Mouse (Mus musculus): ENCODE measurements around the gene Ptpa. TPM values are rescaled to one million over a fixed set of nuclear protein-coding genes. Genes with fewer than 3 reads are reported as not detected.

Gene Ptpa
- total and polyA plus RNA-seq, 2 experiments, result 18.3 to 54.3 TPM

- peak; percentile 93 for DNase-seq (ENCODE audit: extremely low read depth, low read depth, low spot score)
- peak overlapping the region; percentile 12; the same call in 1 of the 2 replicates for H3K4me3 ChIP-seq (ENCODE audit: insufficient read depth, low read depth, low read length)
- H3K9ac ChIP-seq (ENCODE audit: low read depth, low read length), result peak overlapping the region; percentile 60
- H3K27ac ChIP-seq (replicated peaks; ENCODE audit: insufficient read depth, low read depth, low read length), result peak overlapping the region; percentile 90
- peaks cover 25% of the 10 kb centered on the region for H3K36me3 ChIP-seq (ENCODE audit: control insufficient read depth, insufficient read depth, low read length)
- WGBS, result 35% methylated on average over 7 of the region's 7 CpGs
- H3K4me1 ChIP-seq (ENCODE audit: control insufficient read depth, insufficient read depth, low read length), result peaks cover 24% of the 10 kb centered on the region
- no peaks in the 10 kb centered on the region for H3K79me2 ChIP-seq (ENCODE audit: control insufficient read depth, insufficient read depth, low read length)
- no peaks in the 10 kb centered on the region for H3K27me3 ChIP-seq (ENCODE audit: control insufficient read depth, insufficient read depth, low read length)
- TF ChIP-seq CTCF (IDR thresholded peaks at IDR 0.05; ENCODE audit: low read depth, low read length) (no peak), POLR2A (IDR thresholded peaks at IDR 0.05; ENCODE audit: extremely low read depth, insufficient read depth, low read length) (no peak)
These were observed 36.5 kb upstream of the Ptpa start for GRCm38 (mm10) chr2:30379307-30379706.

- Histone ChIP-seq H3K4me3 (ENCODE audit: insufficient read depth, low read depth, low read length) (no peak overlapping the region), H3K79me2 (ENCODE audit: control insufficient read depth, insufficient read depth, low read length) (no peaks in the 10 kb centered on the region), H3K27ac (replicated peaks; ENCODE audit: insufficient read depth, low read depth, low read length) (no peak overlapping the region), H3K27me3 (ENCODE audit: control insufficient read depth, insufficient read depth, low read length) (no peaks in the 10 kb centered on the region), H3K9ac (ENCODE audit: low read depth, low read length) (no peak overlapping the region), H3K36me3 (ENCODE audit: control insufficient read depth, insufficient read depth, low read length) (peaks cover 27% of the 10 kb centered on the region), H3K4me1 (ENCODE audit: control insufficient read depth, insufficient read depth, low read length) (peaks cover 20% of the 10 kb centered on the region)
- 95% methylated on average over 10 of the region's 10 CpGs for WGBS
- DNase-seq (ENCODE audit: extremely low read depth, low read depth, low spot score), result no peak
- TF ChIP-seq POLR2A (IDR thresholded peaks at IDR 0.05; ENCODE audit: extremely low read depth, insufficient read depth, low read length) (no peak), CTCF (IDR thresholded peaks at IDR 0.05; ENCODE audit: low read depth, low read length) (no peak)
These were observed 35.1 kb upstream of the Ptpa start for GRCm38 (mm10) chr2:30380564-30381376.

- no peak overlapping the region for H3K9ac ChIP-seq (ENCODE audit: low read depth, low read length)
- H3K4me1 ChIP-seq (ENCODE audit: control insufficient read depth, insufficient read depth, low read length), result peaks cover 20% of the 10 kb centered on the region
- WGBS, result 97% methylated on average over 4 of the region's 4 CpGs
- TF ChIP-seq CTCF (IDR thresholded peaks at IDR 0.05; ENCODE audit: low read depth, low read length) (no peak), POLR2A (IDR thresholded peaks at IDR 0.05; ENCODE audit: extremely low read depth, insufficient read depth, low read length) (no peak)
- H3K4me3 ChIP-seq (ENCODE audit: insufficient read depth, low read depth, low read length), result no peak overlapping the region
- no peak overlapping the region for H3K27ac ChIP-seq (replicated peaks; ENCODE audit: insufficient read depth, low read depth, low read length)
- DNase-seq (ENCODE audit: extremely low read depth, low read depth, low spot score), result no peak
- no peaks in the 10 kb centered on the region for H3K27me3 ChIP-seq (ENCODE audit: control insufficient read depth, insufficient read depth, low read length)
- H3K36me3 ChIP-seq (ENCODE audit: control insufficient read depth, insufficient read depth, low read length), result peaks cover 25% of the 10 kb centered on the region
- H3K79me2 ChIP-seq (ENCODE audit: control insufficient read depth, insufficient read depth, low read length), result no peaks in the 10 kb centered on the region
These were observed 34.5 kb upstream of the Ptpa start for GRCm38 (mm10) chr2:30381377-30381725.

GRCm38 (mm10) chr2:30384814-30385213, 31.0 kb upstream of the Ptpa start:
- Histone ChIP-seq H3K36me3 (ENCODE audit: control insufficient read depth, insufficient read depth, low read length) (peaks cover 16% of the 10 kb centered on the region), H3K27me3 (ENCODE audit: control insufficient read depth, insufficient read depth, low read length) (no peaks in the 10 kb centered on the region), H3K4me1 (ENCODE audit: control insufficient read depth, insufficient read depth, low read length) (no peaks in the 10 kb centered on the region), H3K9ac (ENCODE audit: low read depth, low read length) (no peak overlapping the region), H3K79me2 (ENCODE audit: control insufficient read depth, insufficient read depth, low read length) (no peaks in the 10 kb centered on the region), H3K4me3 (ENCODE audit: insufficient read depth, low read depth, low read length) (no peak overlapping the region), H3K27ac (replicated peaks; ENCODE audit: insufficient read depth, low read depth, low read length) (no peak overlapping the region)
- TF ChIP-seq POLR2A (IDR thresholded peaks at IDR 0.05; ENCODE audit: extremely low read depth, insufficient read depth, low read length), result no peak
- no peak for TF ChIP-seq CTCF (IDR thresholded peaks at IDR 0.05; ENCODE audit: low read depth, low read length)
- 84% methylated on average over 5 of the region's 5 CpGs for WGBS
- no peak for DNase-seq (ENCODE audit: extremely low read depth, low read depth, low spot score)

GRCm38 (mm10) chr2:30385591-30385990, 30.2 kb upstream of the Ptpa start:
- no peak overlapping the region for H3K27ac ChIP-seq (replicated peaks; ENCODE audit: insufficient read depth, low read depth, low read length)
- 91% methylated on average over 4 of the region's 4 CpGs for WGBS
- no peaks in the 10 kb centered on the region for H3K4me1 ChIP-seq (ENCODE audit: control insufficient read depth, insufficient read depth, low read length)
- TF ChIP-seq CTCF (IDR thresholded peaks at IDR 0.05; ENCODE audit: low read depth, low read length) (no peak), POLR2A (IDR thresholded peaks at IDR 0.05; ENCODE audit: extremely low read depth, insufficient read depth, low read length) (no peak)
- H3K79me2 ChIP-seq (ENCODE audit: control insufficient read depth, insufficient read depth, low read length), result no peaks in the 10 kb centered on the region
- no peaks in the 10 kb centered on the region for H3K27me3 ChIP-seq (ENCODE audit: control insufficient read depth, insufficient read depth, low read length)
- peaks cover 16% of the 10 kb centered on the region for H3K36me3 ChIP-seq (ENCODE audit: control insufficient read depth, insufficient read depth, low read length)
- H3K9ac ChIP-seq (ENCODE audit: low read depth, low read length), result no peak overlapping the region
- DNase-seq (ENCODE audit: extremely low read depth, low read depth, low spot score), result no peak
- no peak overlapping the region for H3K4me3 ChIP-seq (ENCODE audit: insufficient read depth, low read depth, low read length)

GRCm38 (mm10) chr2:30386913-30387312, 28.9 kb upstream of the Ptpa start:
- Histone ChIP-seq H3K9ac (ENCODE audit: low read depth, low read length) (no peak overlapping the region), H3K79me2 (ENCODE audit: control insufficient read depth, insufficient read depth, low read length) (no peaks in the 10 kb centered on the region), H3K27ac (replicated peaks; ENCODE audit: insufficient read depth, low read depth, low read length) (no peak overlapping the region), H3K4me1 (ENCODE audit: control insufficient read depth, insufficient read depth, low read length) (no peaks in the 10 kb centered on the region), H3K36me3 (ENCODE audit: control insufficient read depth, insufficient read depth, low read length) (peaks cover 13% of the 10 kb centered on the region), H3K4me3 (ENCODE audit: insufficient read depth, low read depth, low read length) (no peak overlapping the region), H3K27me3 (ENCODE audit: control insufficient read depth, insufficient read depth, low read length) (no peaks in the 10 kb centered on the region)
- WGBS, result 83% methylated on average over 9 of the region's 9 CpGs
- peak; percentile 55 for DNase-seq (ENCODE audit: extremely low read depth, low read depth, low spot score)
- TF ChIP-seq POLR2A (IDR thresholded peaks at IDR 0.05; ENCODE audit: extremely low read depth, insufficient read depth, low read length), result no peak
- no peak for TF ChIP-seq CTCF (IDR thresholded peaks at IDR 0.05; ENCODE audit: low read depth, low read length)

Measured in liver, adult 2 months (tissue).